Mouse (Mus musculus) layer of hippocampus, postnatal 36 days (tissue): Measurements from ENCODE around the gene Meig1. TPM values are rescaled to one million over a fixed set of nuclear protein-coding genes. Genes with fewer than 3 reads are reported as not detected.
A peak's percentile ranks its signal among the peaks of the same experiment; 100 is the strongest.
"Not testable (repeated sequence)": the region's sequence is repeated elsewhere in the genome, so short reads cannot be mapped to it uniquely, and the experiment has no call there.

Experiments used
- DNase-seq, 2 experiments: peaks; one replicate each; pipeline ENCODE4 v3.0.0; 2022
- total RNA-seq, 2 experiments: library from RNA; stranded (reverse); gene quantifications; 2 replicates each; pipeline ENCODE4 v1.2.3; 2021

Meig1 gene
- total RNA-seq: 1 to 10 TPM; 3.9 to 4.2 TPM

- DNase-seq: no peak
These were observed at the start of gene Meig1 for GRCm38 (mm10) chr2:3422548-3422947. Gene Meig1 (minus strand): TSS chr2:3422648.

- no peak for DNase-seq
These were observed 34.1 kb upstream of the Meig1 start for GRCm38 (mm10) chr2:3456590-3456989.

GRCm38 (mm10) chr2:3453096-3453495 is 30.6 kb upstream of the Meig1 start:
- no peak for DNase-seq

- DNase-seq: peak; percentile 11 to 16
These were observed 27.0 kb upstream of the Meig1 start for GRCm38 (mm10) chr2:3449431-3449830.

- DNase-seq: no peak
These were observed 23.5 kb upstream of the Meig1 start for GRCm38 (mm10) chr2:3445984-3446383.

GRCm38 (mm10) chr2:3444206-3444605 is 21.8 kb upstream of the Meig1 start:
- DNase-seq: peak in 1 of 2 experiments; percentile 50

GRCm38 (mm10) chr2:3437956-3438355 is 15.5 kb upstream of the Meig1 start:
- no peak for DNase-seq

GRCm38 (mm10) chr2:3435369-3436061 is 13.1 kb upstream of the Meig1 start:
- DNase-seq: no peak

- no peak for DNase-seq
These were observed 8.5 kb upstream of the Meig1 start for GRCm38 (mm10) chr2:3430956-3431355.

- no peak for DNase-seq
These were observed 2.1 kb upstream of the Meig1 start for GRCm38 (mm10) chr2:3424579-3424910.

GRCm38 (mm10) chr2:3423841-3424578 is 1.6 kb upstream of the Meig1 start, which contains the start of gene Dclre1c:
Gene Dclre1c (plus strand): TSS chr2:3424131.
- peak; percentile 87 to 88 for DNase-seq

- DNase-seq: no peak
These were observed 2.3 kb downstream of the Meig1 start for GRCm38 (mm10) chr2:3420157-3420556.

GRCm38 (mm10) chr2:3418883-3419431 is 3.5 kb downstream of the Meig1 start:
- DNase-seq: peak; percentile 93 to 94

GRCm38 (mm10) chr2:3415676-3416075 is 6.8 kb downstream of the Meig1 start:
- no peak for DNase-seq

GRCm38 (mm10) chr2:3414241-3414640 is 8.2 kb downstream of the Meig1 start:
- DNase-seq: peak; percentile 38 to 55

- no peak for DNase-seq
These were observed 14.7 kb downstream of the Meig1 start for GRCm38 (mm10) chr2:3407756-3408155.

- DNase-seq: no peak
These were observed 16.5 kb downstream of the Meig1 start for GRCm38 (mm10) chr2:3405981-3406380.

- DNase-seq: not testable (repeated sequence)
These were observed 25.3 kb downstream of the Meig1 start, which contains the start of gene Olah for GRCm38 (mm10) chr2:3397110-3397509. Gene Olah (minus strand): TSS chr2:3397210.

- DNase-seq: no peak
These were observed 30.5 kb downstream of the Meig1 start for GRCm38 (mm10) chr2:3391945-3392344.

- no peak for DNase-seq
These were observed 35.2 kb downstream of the Meig1 start for GRCm38 (mm10) chr2:3387105-3387860.

GRCm38 (mm10) chr2:3365127-3365526 is 57.3 kb downstream of the Meig1 start:
- no peak for DNase-seq

GRCm38 (mm10) chr2:3361067-3361466 is 61.4 kb downstream of the Meig1 start:
- DNase-seq: no peak
